Mouse (Mus musculus) embryo, embryonic 11.5 days (tissue): ENCODE measurements around the gene Prss56.

Experiments used
- DNase-seq: peaks from one replicate; pipeline ENCODE4 v3.0.0-alpha.2; 2012; ENCODE audit warnings: low read depth, low spot score

The Prss56 gene

DNA sequence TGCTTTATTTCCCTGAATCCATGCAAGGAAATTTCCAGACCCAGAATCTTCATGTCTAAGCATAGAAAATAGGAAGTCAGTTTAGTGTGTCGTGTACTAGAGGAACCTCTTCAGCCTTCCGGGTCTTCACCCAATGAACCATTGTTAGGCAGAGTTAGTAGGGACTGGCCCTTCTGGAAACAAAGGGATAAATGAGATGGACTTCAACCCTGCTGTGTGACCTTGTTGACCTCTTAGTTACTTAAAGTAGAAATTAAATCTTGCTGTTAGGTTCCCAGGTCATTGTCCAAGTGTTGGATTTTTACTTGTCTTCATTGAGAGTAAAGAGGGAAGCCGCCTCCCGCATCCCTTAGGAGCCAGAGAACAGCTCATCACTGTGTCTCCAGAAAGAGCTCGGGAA, 47.5 kb downstream of the Prss56 start:
- no peak for DNase-seq

DNA sequence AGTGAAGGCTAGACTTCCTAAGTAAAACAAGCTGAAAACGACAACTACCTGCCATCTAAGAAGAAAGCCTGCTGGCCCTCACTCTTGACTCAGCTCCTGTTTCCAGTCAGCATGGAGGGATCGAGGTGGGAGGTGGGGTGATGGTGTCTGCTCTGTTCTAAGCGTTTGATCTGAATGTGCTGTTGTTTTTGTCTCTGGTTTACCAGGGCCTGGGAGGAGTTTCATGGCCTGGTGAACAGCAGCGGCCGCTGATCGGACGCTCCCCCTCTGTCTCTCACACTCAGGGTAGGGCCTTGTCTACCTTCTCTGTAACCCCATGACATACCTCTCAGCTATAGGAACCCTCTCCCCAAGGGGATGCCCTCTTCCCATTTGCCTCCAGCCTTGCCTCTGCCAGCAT, 49.1 kb downstream of the Prss56 start:
- no peak for DNase-seq
